ENCODE assay signal across 10 mouse cellular contexts in the genomic region with DNA sequence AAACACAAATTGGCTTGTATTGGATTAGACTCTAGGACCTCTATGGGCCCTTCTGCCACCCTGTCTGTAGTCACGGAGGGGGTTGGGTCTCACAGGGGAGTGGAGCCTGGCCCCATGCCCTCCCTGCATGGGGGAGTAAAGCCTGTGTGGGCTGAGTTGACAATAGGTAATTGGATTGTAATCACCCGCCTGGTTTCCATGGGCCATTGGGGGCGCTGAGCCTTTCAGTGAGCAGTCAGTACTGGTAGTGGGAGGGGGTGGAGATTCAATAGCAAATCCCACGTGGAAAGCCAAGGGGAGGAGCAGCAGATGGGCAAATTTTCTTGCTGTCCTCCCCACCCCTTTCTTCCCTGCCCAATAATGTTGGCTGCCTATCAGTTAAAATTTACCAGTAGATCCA. TPM values are rescaled to one million over a fixed set of nuclear protein-coding genes. Genes with fewer than 3 reads are reported as not detected.
DNase-seq lines count a peak whose midpoint lies in the region; ATAC-seq lines count a peak whose summit lies in the region.
"Had no signal": no experiment of that assay in that cellular context is flagged by ENCODE, and none has a peak within 500 bp of the region (broad histone marks: within the 10 kb centered on the region; RNA-seq: fewer than 3 reads in every experiment).

No protein-coding gene starts in this region.

- no peaks in the 10 kb centered on the region for H3K9me3 ChIP-seq in hindbrain, embryonic 10.5 days
- no peaks in the 10 kb centered on the region for H3K9me3 ChIP-seq in neural tube, embryonic 13.5 days

- peak; percentile 52 for DNase-seq in layer of hippocampus, adult 9-11 months
- DNase-seq in layer of hippocampus, adult 11-12 months (ENCODE audit: low spot score), result no peak
- peak; percentile 46 for DNase-seq in cerebellum, adult 9-10 months
- peak; percentile 39 for DNase-seq in hindbrain, embryonic 10.5 days (ENCODE audit: low spot score)
- no peak for DNase-seq in kidney, adult 18-20 months
- no peak for DNase-seq in thymus, postnatal 25 days

- peak overlapping the region; percentile 100 for H3K27ac ChIP-seq in hindbrain, embryonic 10.5 days
- H3K27ac ChIP-seq in neural tube, embryonic 13.5 days (replicated peaks), result peak overlapping the region; percentile 99

- H3K4me3 ChIP-seq in hindbrain, embryonic 10.5 days, result peak overlapping the region; percentile 21
- no peak overlapping the region for H3K4me3 ChIP-seq in neural tube, embryonic 13.5 days

- no peak for ATAC-seq in neural tube, embryonic 13.5 days (ENCODE audit: low read depth)
- ATAC-seq in granulocyte monocyte progenitor cell, adult 5-6 weeks (replicated peaks; ENCODE audit: poor library complexity, severe bottlenecking), result no peak

- peaks cover 55% of the 10 kb centered on the region for H3K4me1 ChIP-seq in hindbrain, embryonic 10.5 days (replicated peaks)
- H3K4me1 ChIP-seq in neural tube, embryonic 13.5 days (replicated peaks), result peaks cover 47% of the 10 kb centered on the region

- 0 out of 2 replicates have a peak overlapping the region, but pooled peaks have one; percentile 0 for H3K9ac ChIP-seq in neural tube, embryonic 13.5 days

- H3K36me3 ChIP-seq in hindbrain, embryonic 10.5 days, result peaks cover 65% of the 10 kb centered on the region
- peaks cover 36% of the 10 kb centered on the region for H3K36me3 ChIP-seq in neural tube, embryonic 13.5 days

- no peaks in the 10 kb centered on the region for H3K27me3 ChIP-seq in hindbrain, embryonic 10.5 days (ENCODE audit: insufficient read depth, poor library complexity, severe bottlenecking)
- H3K27me3 ChIP-seq in neural tube, embryonic 13.5 days, result no peaks in the 10 kb centered on the region

- WGBS in hindbrain, embryonic 10.5 days, result 14% methylated on average over 4 of the region's 4 CpGs
- WGBS in neural tube, embryonic 13.5 days, result 14% methylated on average over 4 of the region's 4 CpGs

- 0 out of 2 replicates have a peak overlapping the region, but pooled peaks have one; percentile 9 for H3K4me2 ChIP-seq in neural tube, embryonic 13.5 days

RNA-seq across cellular contexts. Expression of gene Hmgn2, which starts 1.7 kb away (rescaled TPM):
- polyA plus RNA-seq in hindbrain, embryonic 10.5 days (2016; fragmentation: Nextera tagmentation; extraction: Ambion mirVana), result 3,014 and 3,091 TPM in 2 replicates
- 1,338 and 1,455 TPM in 2 replicates for polyA plus RNA-seq in neural tube, embryonic 13.5 days (2015; fragmentation: Nextera tagmentation; extraction: Ambion mirVana)
- 1,589 and 1,765 TPM in 2 replicates for total RNA-seq in granulocyte monocyte progenitor cell, adult 5-6 weeks (2014; fragmentation: Nextera tagmentation)
- 943 and 964 TPM in 2 replicates for total RNA-seq in granulocyte monocyte progenitor cell, adult 5-6 weeks (2017)

RNA-seq across cellular contexts. Expression of gene Dhdds, which starts 30.5 kb away (rescaled TPM):
- 39.5 and 42.3 TPM in 2 replicates for polyA plus RNA-seq in hindbrain, embryonic 10.5 days (2016; fragmentation: Nextera tagmentation; extraction: Ambion mirVana)
- polyA plus RNA-seq in neural tube, embryonic 13.5 days (2015; fragmentation: Nextera tagmentation; extraction: Ambion mirVana), result 41.0 and 44.3 TPM in 2 replicates
- total RNA-seq in granulocyte monocyte progenitor cell, adult 5-6 weeks (2014; fragmentation: Nextera tagmentation), result 45.3 and 57.1 TPM in 2 replicates
- 22.8 and 24.8 TPM in 2 replicates for total RNA-seq in granulocyte monocyte progenitor cell, adult 5-6 weeks (2017)

RNA-seq across cellular contexts. Expression of gene Lin28a, which starts 48.4 kb away (rescaled TPM):
- polyA plus RNA-seq in hindbrain, embryonic 10.5 days (2016; fragmentation: Nextera tagmentation; extraction: Ambion mirVana), result 13.4 and 27.5 TPM in 2 replicates
- 0.17 and 0.32 TPM in 2 replicates for polyA plus RNA-seq in neural tube, embryonic 13.5 days (2015; fragmentation: Nextera tagmentation; extraction: Ambion mirVana)
- 2.1 and 13.9 TPM in 2 replicates for total RNA-seq in granulocyte monocyte progenitor cell, adult 5-6 weeks (2014; fragmentation: Nextera tagmentation)
- total RNA-seq in granulocyte monocyte progenitor cell, adult 5-6 weeks (2017), result 4.0 and 10.5 TPM in 2 replicates
- polyA plus RNA-seq: gonadal fat pad, adult 2 months; lung, embryonic 16.5 days had no signal

Comparison
In these comparisons a context has a peak if more than half of its experiments do, and no peak if none do; other contexts are left out.
1. DNase-seq: peak in layer of hippocampus, adult 9-11 months (single experiment), cerebellum, adult 9-10 months (single experiment) and hindbrain, embryonic 10.5 days (single experiment); none in layer of hippocampus, adult 11-12 months (single experiment), kidney, adult 18-20 months (single experiment) and thymus, postnatal 25 days (single experiment).
2. RNA of gene Lin28a, which starts 48.4 kb away (polyA plus RNA-seq): 13.4 to 27.5 TPM in hindbrain, embryonic 10.5 days; 0.17 to 0.32 TPM in neural tube, embryonic 13.5 days; every median in the first group is over 10 times any median in the second.